Comparison of ENCODE assay signal across 11 mouse cellular contexts in the genomic region with DNA sequence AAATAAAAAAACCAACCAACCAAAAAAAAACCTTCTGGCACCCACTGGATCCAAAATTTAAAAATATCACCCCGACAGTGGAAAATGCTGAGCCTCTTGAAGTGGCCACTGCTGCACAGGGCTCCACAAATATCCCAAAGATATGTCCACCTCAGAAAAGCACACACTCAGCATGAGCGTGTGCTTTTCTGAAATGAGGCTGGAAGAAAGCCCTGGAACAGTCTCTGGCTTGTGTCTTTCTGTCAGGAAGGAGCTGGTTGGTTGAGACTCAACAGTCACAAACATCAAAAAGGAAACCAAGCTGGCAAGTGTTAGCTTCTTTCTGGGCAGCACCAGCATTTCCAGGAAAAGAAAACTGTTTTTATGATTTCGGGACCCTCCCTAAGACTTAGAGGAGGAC. TPM values are rescaled to one million over a fixed set of nuclear protein-coding genes. Genes with fewer than 3 reads are reported as not detected.
DNase-seq lines count a peak whose midpoint lies in the region; ATAC-seq and TF ChIP-seq lines count a peak whose summit lies in the region.
"Had no signal": no experiment of that assay in that cellular context is flagged by ENCODE, and none has a peak within 500 bp of the region (broad histone marks: within the 10 kb centered on the region; RNA-seq: fewer than 3 reads in every experiment).

No protein-coding gene starts in this region.

- H3K36me3 ChIP-seq in kidney, embryonic 15.5 days, result no peaks in the 10 kb centered on the region
- H3K36me3 ChIP-seq in heart, postnatal 0 days (replicated peaks; ENCODE audit: control insufficient read depth, insufficient read depth, low read length), result no peaks in the 10 kb centered on the region
- H3K36me3 ChIP-seq: hindbrain, embryonic 12.5 days; limb, embryonic 15.5 days had no signal

- TF ChIP-seq CTCF in heart, postnatal 0 days (IDR thresholded peaks at IDR 0.05; ENCODE audit: low read depth), result no peak

- no peak overlapping the region for H3K4me2 ChIP-seq in kidney, embryonic 15.5 days
- peak overlapping the region; percentile 31; the same call in 1 of the 2 replicates for H3K4me2 ChIP-seq in heart, postnatal 0 days (ENCODE audit: low read depth, low read length)
- H3K4me2 ChIP-seq: hindbrain, embryonic 12.5 days; limb, embryonic 15.5 days had no signal

- H3K9me3 ChIP-seq in kidney, embryonic 15.5 days (replicated peaks), result no peaks in the 10 kb centered on the region
- H3K9me3 ChIP-seq in heart, postnatal 0 days (replicated peaks; ENCODE audit: control insufficient read depth, low read length), result no peaks in the 10 kb centered on the region
- H3K9me3 ChIP-seq: hindbrain, embryonic 12.5 days; limb, embryonic 15.5 days had no signal

- no peak for TF ChIP-seq EP300 in heart, postnatal 0 days (IDR thresholded peaks at IDR 0.05; ENCODE audit: low read depth)

- H3K9ac ChIP-seq in kidney, embryonic 15.5 days, result no peak overlapping the region
- no peak overlapping the region for H3K9ac ChIP-seq in heart, postnatal 0 days (replicated peaks; ENCODE audit: low read depth, low read length)
- H3K9ac ChIP-seq: hindbrain, embryonic 12.5 days; limb, embryonic 15.5 days had no signal

- ATAC-seq in cerebellum, adult (ENCODE audit: insufficient number of reproducible peaks, low FRiP score, low TSS enrichment), result peak; percentile 76; the same call in 1 of the 2 replicates
- ATAC-seq in kidney, embryonic 15.5 days (replicated peaks; ENCODE audit: low FRiP score), result no peak
- ATAC-seq in heart, postnatal 0 days (ENCODE audit: insufficient read depth, low read depth), result peak; percentile 87

- no peaks in the 10 kb centered on the region for H3K27me3 ChIP-seq in kidney, embryonic 15.5 days
- no peaks in the 10 kb centered on the region for H3K27me3 ChIP-seq in heart, postnatal 0 days (ENCODE audit: control insufficient read depth, insufficient read depth, low read length)
- H3K27me3 ChIP-seq: hindbrain, embryonic 12.5 days; limb, embryonic 15.5 days had no signal

- H3K4me3 ChIP-seq in kidney, embryonic 15.5 days (replicated peaks), result no peak overlapping the region
- no peak overlapping the region for H3K4me3 ChIP-seq in heart, postnatal 0 days (ENCODE audit: low read depth, low read length)
- H3K4me3 ChIP-seq: hindbrain, embryonic 12.5 days; limb, embryonic 15.5 days had no signal

- WGBS in kidney, embryonic 15.5 days, result 78% methylated on average over 3 of the region's 3 CpGs
- WGBS in heart, postnatal 0 days, result 13% methylated on average over 3 of the region's 3 CpGs

- no peak for DNase-seq in cerebellum, postnatal 4 days (ENCODE audit: low spot score in 2 of 2)
- no peak for DNase-seq in kidney, adult 9 months
- peak; percentile 11 to 18 for DNase-seq in cerebellum, postnatal 25 days
- peak; percentile 77 for DNase-seq in heart, postnatal 0 days (ENCODE audit: low spot score)
- no peak for DNase-seq in layer of hippocampus, postnatal 14 days (ENCODE audit: low spot score in 2 of 2)
- DNase-seq in spleen, postnatal 10 days (ENCODE audit: low spot score in 2 of 2), result no peak
- DNase-seq: lung, postnatal 4 days had no signal

- H3K27ac ChIP-seq in kidney, embryonic 15.5 days, result peak overlapping the region; percentile 37; the same call in 1 of the 2 replicates
- peak overlapping the region; percentile 78 for H3K27ac ChIP-seq in heart, postnatal 0 days (ENCODE audit: low read depth)
- H3K27ac ChIP-seq: hindbrain, embryonic 12.5 days; limb, embryonic 15.5 days had no signal

- H3K4me1 ChIP-seq in kidney, embryonic 15.5 days, result peaks cover 18% of the 10 kb centered on the region
- H3K4me1 ChIP-seq in heart, postnatal 0 days (ENCODE audit: control insufficient read depth, insufficient read depth), result peaks cover 18% of the 10 kb centered on the region
- H3K4me1 ChIP-seq: limb, embryonic 15.5 days had no signal

RNA-seq across cellular contexts. Expression of a gene that starts 6.0 kb away (rescaled TPM):
- 4.5 and 4.6 TPM in 2 replicates for polyA plus RNA-seq in kidney, embryonic 15.5 days (2015; fragmentation: Nextera tagmentation; extraction: Ambion mirVana)
- total RNA-seq in heart, postnatal 0 days (2014; rRNA removed; ENCODE audit: low replicate concordance), result 7.8 and 9.8 TPM in 2 replicates
- 7.0 and 8.0 TPM in 2 replicates for polyA plus RNA-seq in heart, postnatal 0 days (2015; fragmentation: Nextera tagmentation; extraction: Ambion mirVana)
- total RNA-seq in layer of hippocampus, postnatal 14 days (2021), result 1 to 10 TPM in 1 of 2 experiments, under 1 TPM in 1; 0.97 to 1.3 TPM

RNA-seq across cellular contexts. Expression of a gene that starts 6.1 kb away (rescaled TPM):
- polyA plus RNA-seq in kidney, embryonic 15.5 days (2015; fragmentation: Nextera tagmentation; extraction: Ambion mirVana), result 2.1 and 2.4 TPM in 2 replicates
- total RNA-seq in heart, postnatal 0 days (2014; rRNA removed; ENCODE audit: low replicate concordance), result 7.7 and 8.7 TPM in 2 replicates
- 4.6 and 5.2 TPM in 2 replicates for polyA plus RNA-seq in heart, postnatal 0 days (2015; fragmentation: Nextera tagmentation; extraction: Ambion mirVana)
- total RNA-seq in layer of hippocampus, postnatal 14 days (2021), result 1 to 10 TPM; 1.7 to 1.9 TPM

RNA-seq across cellular contexts. Expression of a gene that starts 21.9 kb away (rescaled TPM):
- polyA plus RNA-seq in kidney, embryonic 15.5 days (2015; fragmentation: Nextera tagmentation; extraction: Ambion mirVana), result 145 TPM in 2 replicates
- total RNA-seq in heart, postnatal 0 days (2014; rRNA removed; ENCODE audit: low replicate concordance), result 50.6 and 58.4 TPM in 2 replicates
- 124 and 126 TPM in 2 replicates for polyA plus RNA-seq in heart, postnatal 0 days (2015; fragmentation: Nextera tagmentation; extraction: Ambion mirVana)
- 10 to 100 TPM; 30.7 to 34.4 TPM for total RNA-seq in layer of hippocampus, postnatal 14 days (2021)

RNA-seq across cellular contexts. Expression of a gene that starts 25.0 kb away (rescaled TPM):
- 24.5 and 24.7 TPM in 2 replicates for polyA plus RNA-seq in kidney, embryonic 15.5 days (2015; fragmentation: Nextera tagmentation; extraction: Ambion mirVana)
- 15.7 and 16.4 TPM in 2 replicates for total RNA-seq in heart, postnatal 0 days (2014; rRNA removed; ENCODE audit: low replicate concordance)
- 5.7 and 6.1 TPM in 2 replicates for polyA plus RNA-seq in heart, postnatal 0 days (2015; fragmentation: Nextera tagmentation; extraction: Ambion mirVana)
- 10 to 100 TPM; 17.7 to 20.3 TPM for total RNA-seq in layer of hippocampus, postnatal 14 days (2021)

Comparison
In these comparisons a context has a peak if more than half of its experiments do, and no peak if none do; other contexts are left out.
1. DNase-seq: peak in cerebellum, postnatal 25 days (2 of 2) and heart, postnatal 0 days (single experiment); none in cerebellum, postnatal 4 days (0 of 2), kidney, adult 9 months (single experiment), layer of hippocampus, postnatal 14 days (0 of 2) and spleen, postnatal 10 days (0 of 2).